Mouse (Mus musculus) ovary, postnatal 14 days (tissue): ENCODE measurements at regions not wholly inside any gene's neighbourhood (a gene's known extent, or its start where the extent isn't known, plus 50 kb on each side); places are given as distances from the start of the nearest gene placed in this dataset.

ENCODE experiments used
- DNase-seq: peaks from one replicate; pipeline ENCODE4 v3.0.0; 2022; ENCODE audit warnings: low spot score

GRCm38 (mm10) chr7:83161226-83161625 lies 294.1 kb downstream of the Mex3b start:
- no peak for DNase-seq

- no peak for DNase-seq
These were observed 295.7 kb downstream of the Mex3b start for GRCm38 (mm10) chr7:83162868-83163267.

- no peak for DNase-seq
These were observed 312.3 kb downstream of the Mex3b start for GRCm38 (mm10) chr7:83179403-83179802.

GRCm38 (mm10) chr7:83186341-83186740 lies 319.2 kb downstream of the Mex3b start:
- no peak for DNase-seq

GRCm38 (mm10) chr7:83195896-83196537 lies 328.9 kb downstream of the Mex3b start:
- DNase-seq, result no peak

- no peak for DNase-seq
These were observed 330.4 kb downstream of the Mex3b start for GRCm38 (mm10) chr7:83197490-83197889.

GRCm38 (mm10) chr7:83201126-83201686 lies 334.1 kb downstream of the Mex3b start:
- no peak for DNase-seq

- DNase-seq, result peak; percentile 18
These were observed 334.8 kb downstream of the Mex3b start for GRCm38 (mm10) chr7:83201768-83202493.

- DNase-seq, result no peak
These were observed 336.3 kb downstream of the Mex3b start for GRCm38 (mm10) chr7:83203311-83204012.

- no peak for DNase-seq
These were observed 336.9 kb downstream of the Mex3b start for GRCm38 (mm10) chr7:83204013-83204365.

GRCm38 (mm10) chr7:83204701-83205100 lies 337.6 kb downstream of the Mex3b start:
- DNase-seq, result no peak

GRCm38 (mm10) chr7:83206999-83207398 lies 339.9 kb downstream of the Mex3b start:
- DNase-seq, result no peak

- DNase-seq, result no peak
These were observed 344.5 kb downstream of the Mex3b start for GRCm38 (mm10) chr7:83211611-83212010.

GRCm38 (mm10) chr7:83222029-83222722 lies 355.0 kb downstream of the Mex3b start:
- DNase-seq, result no peak

GRCm38 (mm10) chr7:83227262-83228108 lies 357.2 kb upstream of the Tmc3 start:
- DNase-seq, result no peak

- no peak for DNase-seq
These were observed 354.0 kb upstream of the Tmc3 start for GRCm38 (mm10) chr7:83230496-83231325.

- no peak for DNase-seq
These were observed 349.1 kb upstream of the Tmc3 start for GRCm38 (mm10) chr7:83235659-83236058.

- no peak for DNase-seq
These were observed 347.4 kb upstream of the Tmc3 start for GRCm38 (mm10) chr7:83237336-83237735.

- DNase-seq, result no peak
These were observed 346.6 kb upstream of the Tmc3 start for GRCm38 (mm10) chr7:83238091-83238490.

GRCm38 (mm10) chr7:83242233-83242632 lies 342.5 kb upstream of the Tmc3 start:
- DNase-seq, result peak; percentile 15
